Mouse (Mus musculus) spleen, postnatal 4 days (tissue): Measurements from ENCODE around the gene Pheta2.
A peak's percentile ranks its signal among the peaks of the same experiment; 100 is the strongest.

ENCODE experiments used
- DNase-seq, 2 experiments: peaks; one replicate each; pipeline ENCODE4 v3.0.0; 2022; ENCODE audit warnings: low spot score in 2 of 2

The Pheta2 gene

DNA sequence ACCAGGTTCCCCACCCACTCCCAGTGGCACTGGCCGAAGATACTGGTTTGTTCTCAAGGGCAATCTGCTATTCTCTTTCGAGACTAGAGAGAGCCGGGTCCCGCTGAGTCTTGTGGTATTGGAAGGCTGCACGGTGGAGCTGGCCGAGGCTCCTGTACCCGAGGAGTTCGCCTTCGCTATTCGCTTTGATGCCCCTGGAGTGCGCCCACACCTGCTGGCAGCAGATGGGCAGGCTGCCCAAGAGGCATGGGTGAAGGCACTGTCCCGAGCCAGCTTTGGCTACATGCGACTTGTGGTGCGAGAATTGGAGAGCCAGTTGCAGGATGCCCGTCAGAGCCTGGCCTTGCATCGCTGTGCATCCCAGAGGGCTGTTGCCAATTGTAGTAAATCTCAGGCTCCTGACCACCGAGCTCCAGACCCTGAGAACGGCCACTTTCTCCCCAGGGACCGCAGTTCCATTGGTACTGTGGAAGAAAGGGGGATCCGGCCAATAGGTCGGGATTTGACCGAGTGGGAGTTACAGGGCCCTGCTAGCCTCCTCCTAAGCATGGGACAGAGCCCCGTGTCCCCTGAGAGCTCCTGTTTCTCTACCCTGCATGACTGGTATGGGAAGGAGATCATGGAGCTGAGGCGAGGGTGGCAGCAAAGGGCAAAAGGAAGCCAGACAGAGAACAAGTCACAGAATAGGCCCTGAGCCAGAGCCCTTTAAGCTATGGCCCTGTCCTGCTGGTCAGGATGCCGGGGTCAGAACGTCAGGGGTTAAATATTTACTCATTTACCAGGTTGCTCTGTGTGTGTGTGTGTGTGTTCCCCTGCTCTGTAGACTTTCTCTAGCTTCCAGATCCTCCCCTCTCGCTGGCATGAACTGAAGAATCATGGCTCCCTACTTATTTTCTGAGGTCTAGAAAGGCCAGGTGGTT, 4.9 kb downstream of the Pheta2 start:
- DNase-seq, result peak in 1 of 2 experiments; percentile 72

GRCm38 (mm10) chr15:82344971-82345370, 6.2 kb downstream of the Pheta2 start:
- DNase-seq, result peak in 1 of 2 experiments; percentile 60

DNA sequence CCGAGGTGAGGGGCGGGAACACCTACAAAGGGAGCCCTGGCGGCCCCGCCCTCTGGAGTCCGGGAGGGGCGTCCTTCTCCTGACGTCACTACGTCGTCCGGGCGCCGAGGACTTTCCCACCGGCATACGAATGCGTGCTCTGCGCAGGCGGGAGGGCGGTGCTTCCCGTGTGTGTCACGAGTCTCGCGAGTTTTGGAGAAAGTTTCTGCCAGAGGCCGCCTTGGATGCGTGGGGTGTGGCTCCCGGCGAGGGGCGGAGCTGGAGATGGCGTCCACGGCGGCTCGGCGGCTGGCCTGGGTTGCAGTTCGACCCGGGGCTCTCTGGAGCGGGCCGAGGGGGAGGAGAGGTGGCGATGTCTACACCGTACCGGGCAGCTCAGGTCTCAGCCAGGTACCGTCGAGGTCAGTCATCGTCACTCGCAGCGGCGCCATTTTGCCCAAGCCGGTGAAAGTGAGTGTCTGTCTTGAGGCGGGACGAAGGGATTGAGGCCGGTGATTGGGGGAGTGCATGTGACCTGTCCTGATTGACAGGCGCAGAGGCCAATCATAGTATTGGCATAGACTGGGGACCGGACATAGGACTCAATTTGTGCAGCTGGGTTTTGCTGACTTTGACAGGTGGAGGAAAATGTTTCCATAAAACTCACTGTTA, 7.2 kb downstream of the Pheta2 start:
- DNase-seq, result peak; percentile 97 to 98

GRCm38 (mm10) chr15:82346580-82347302, 8.0 kb downstream of the Pheta2 start:
- DNase-seq, result no peak

- no peak for DNase-seq
These were observed 8.5 kb downstream of the Pheta2 start for GRCm38 (mm10) chr15:82347303-82347676.

DNA sequence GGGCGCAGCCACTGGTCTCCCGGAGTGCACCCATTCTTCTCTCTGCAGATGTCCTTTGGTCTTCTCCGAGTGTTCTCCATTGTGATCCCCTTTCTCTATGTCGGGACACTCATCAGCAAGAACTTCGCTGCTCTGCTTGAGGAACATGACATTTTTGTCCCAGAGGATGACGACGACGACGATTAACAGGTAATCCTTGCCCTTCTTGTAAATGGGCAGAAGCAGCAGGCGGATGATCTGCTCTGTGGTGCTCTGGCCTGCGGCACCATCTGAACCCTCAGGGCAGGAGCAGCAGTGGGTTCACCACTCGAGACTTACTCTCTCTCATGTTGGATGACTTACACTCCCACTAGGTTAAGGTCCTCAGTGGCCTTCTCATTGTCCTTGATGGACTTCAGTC, 9.1 kb downstream of the Pheta2 start:
- DNase-seq, result no peak

DNA sequence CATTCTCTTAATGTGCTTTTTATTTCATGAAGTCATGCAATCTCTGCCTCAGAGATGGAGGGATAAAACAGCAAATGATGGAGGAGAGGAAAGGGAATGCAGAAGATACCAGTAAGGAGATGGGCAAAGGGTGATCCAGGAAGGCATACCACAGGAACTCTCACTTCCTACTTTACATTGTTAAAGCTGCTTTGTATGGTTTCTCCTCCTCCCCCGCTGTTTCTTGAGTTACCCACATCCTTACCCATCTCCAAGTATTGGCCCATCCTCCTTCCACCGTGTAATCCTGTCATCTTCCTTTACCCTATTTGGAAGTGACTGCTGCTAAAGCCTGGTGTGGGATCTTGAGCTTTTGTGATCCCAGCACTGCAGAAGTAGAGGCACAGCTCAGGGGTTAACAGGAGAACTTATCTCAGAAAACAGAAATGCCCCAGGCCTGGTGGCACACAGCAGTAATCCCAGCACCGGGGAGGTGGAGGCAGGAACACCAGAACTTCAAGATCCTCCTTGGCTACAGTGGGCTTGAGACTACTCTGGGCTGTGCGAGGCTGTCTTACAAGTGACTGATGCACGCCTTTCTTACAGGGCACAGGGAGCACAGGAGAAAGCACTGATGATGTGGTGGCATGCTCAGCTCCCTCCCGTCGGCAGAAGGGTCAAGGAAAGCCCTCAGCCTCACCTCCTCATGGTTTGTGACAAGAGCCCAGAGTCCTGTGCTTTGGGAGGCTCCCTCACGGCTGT, 9.7 kb downstream of the Pheta2 start:
- no peak for DNase-seq

DNA sequence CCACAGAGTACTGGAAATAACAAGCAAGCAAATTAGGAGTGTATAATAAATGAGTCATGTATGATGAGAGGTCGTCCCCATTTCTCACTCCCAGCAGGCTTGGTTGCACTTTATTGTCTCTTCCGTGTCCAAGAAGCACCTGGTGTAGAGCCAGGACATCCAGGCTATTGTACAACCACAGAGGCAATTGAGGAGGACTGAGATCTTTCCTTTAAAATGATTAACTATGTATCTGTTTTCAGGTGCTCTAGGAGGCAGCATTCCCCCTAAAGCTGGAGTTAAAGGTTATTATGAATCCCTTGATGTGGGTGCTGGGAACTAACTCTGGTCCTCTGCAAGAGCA, 10.2 kb downstream of the Pheta2 start:
- no peak for DNase-seq

- no peak for DNase-seq
These were observed 11.6 kb downstream of the Pheta2 start for GRCm38 (mm10) chr15:82350349-82350748.

DNA sequence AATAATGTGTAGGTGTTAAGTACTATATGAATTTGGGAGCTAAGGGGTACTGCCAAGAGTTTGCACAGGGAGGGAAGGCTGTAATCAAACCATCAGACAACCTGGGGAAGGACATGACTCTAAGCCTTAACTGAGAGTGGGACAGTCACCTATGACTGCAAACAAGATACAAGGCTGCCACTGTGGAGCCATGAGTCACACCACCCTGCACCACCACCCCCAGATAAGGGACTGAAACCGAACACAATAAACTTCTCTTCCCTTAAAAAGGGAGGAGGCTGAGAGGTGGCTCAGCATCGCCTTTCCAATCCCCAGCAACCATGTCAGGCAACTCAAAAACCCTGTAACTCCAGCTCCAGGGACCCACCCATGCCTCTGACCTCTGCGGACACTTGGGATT, 12.7 kb downstream of the Pheta2 start:
- DNase-seq, result no peak

DNA sequence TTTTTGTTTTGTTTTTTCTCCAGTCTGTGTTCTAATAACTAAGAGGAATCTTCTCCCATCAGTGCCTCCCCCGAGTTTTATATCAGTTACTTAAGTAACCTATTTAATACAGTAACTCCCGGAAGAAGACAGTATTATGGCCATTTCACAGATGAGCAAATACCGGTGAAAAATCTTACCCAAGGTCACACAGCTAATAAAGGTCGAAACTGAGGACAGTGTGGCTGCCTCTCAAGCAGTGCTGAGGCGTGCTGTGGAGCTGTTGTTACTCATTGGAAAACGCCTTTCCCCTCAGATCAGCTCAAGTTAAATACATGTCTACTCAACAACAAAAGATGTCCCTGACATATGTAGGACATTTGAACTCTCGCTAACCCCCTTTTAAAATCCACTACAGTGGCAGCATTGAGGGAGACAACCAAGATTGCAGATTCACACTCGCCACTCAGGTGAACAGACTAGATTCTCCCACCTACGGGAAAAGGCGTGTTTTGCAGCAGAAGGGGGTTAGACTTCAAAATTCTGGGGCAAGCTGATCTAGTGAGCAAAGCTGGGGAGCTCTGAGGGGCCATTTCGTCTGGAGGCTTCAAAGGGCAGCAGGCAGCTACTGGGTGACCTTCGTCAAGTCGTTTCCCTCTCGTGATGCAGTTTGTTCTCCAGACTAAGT, 14.5 kb downstream of the Pheta2 start:
- peak; percentile 18 to 71 for DNase-seq

GRCm38 (mm10) chr15:82353745-82354113, 15.0 kb downstream of the Pheta2 start:
- no peak for DNase-seq

GRCm38 (mm10) chr15:82354126-82354945, 15.6 kb downstream of the Pheta2 start, which contains the start of gene Ndufa6:
TSS of gene Ndufa6 (minus strand) at chr15:82354322.
- peak; percentile 98 to 99 for DNase-seq

DNA sequence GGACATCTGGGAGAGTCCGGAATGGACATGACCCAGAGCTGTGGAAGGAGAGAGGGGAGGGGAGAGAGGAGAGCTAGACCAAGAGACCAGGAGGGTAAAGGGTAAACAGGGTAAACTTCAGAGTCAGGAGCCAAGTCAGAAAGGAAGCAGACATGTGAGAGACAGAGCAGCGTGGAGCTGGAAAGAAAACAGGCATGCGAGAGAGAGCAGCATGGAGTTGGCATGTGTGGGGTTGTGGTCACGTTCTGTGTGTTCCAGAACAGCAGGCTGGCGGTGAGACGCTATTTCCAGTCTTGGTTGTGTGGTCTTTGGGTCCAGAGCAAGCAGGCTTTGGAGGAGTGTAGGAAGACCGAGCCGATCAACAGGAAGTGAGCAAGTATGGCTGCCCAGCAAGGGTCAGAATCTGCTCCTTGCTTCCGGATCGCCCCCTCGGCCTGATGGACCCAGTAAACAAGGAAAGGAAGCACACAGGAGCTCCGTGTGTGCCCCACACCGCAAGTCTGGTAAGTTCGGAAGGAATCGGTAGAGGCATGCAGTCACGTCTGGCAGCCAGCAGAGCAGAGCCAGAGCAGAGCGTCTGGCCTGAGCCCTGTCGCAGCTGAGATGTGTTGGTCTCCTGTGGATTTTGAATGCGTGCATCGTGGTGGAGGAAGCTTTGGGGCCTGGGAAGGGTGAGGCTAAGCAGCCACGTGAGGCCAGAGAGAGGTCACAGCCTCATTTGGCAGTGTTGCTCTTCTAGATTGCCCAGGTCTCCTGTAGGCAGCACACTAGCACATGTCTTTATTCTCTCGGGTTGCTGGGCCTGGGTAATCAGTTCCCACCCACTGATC, 19.9 kb downstream of the Pheta2 start:
- no peak for DNase-seq

DNA sequence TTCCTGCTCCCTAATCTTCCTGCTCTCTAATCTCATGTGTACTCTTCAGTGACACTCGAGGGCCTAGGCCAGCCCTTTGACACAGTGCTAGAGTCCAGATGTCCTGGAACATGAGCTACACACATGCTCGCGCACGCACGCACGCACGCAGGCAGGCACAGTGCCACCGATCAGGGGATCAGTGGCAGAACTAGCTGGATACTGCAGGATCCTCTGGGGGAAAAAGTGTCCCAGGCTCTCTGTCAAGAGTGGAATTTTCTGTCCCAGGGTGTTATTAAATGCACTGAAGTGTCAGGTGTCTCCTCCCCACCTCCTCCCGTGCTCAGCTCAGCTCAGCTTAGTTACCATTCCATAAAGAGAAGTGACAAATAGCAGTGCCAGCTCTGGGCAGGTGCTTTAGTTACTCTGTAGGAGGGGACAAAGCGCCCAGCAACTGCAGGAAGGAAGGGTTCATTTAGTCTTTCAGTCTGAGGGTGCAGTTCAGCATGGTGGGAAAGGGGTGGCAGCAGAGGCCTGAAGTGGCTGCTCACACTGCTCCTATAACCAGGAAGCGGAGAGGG, 22.8 kb downstream of the Pheta2 start:
- DNase-seq, result peak in 1 of 2 experiments; percentile 11

- peak in 1 of 2 experiments; percentile 7 for DNase-seq
These were observed 23.5 kb downstream of the Pheta2 start for GRCm38 (mm10) chr15:82362234-82362633.

GRCm38 (mm10) chr15:82363801-82364200, 25.1 kb downstream of the Pheta2 start:
- DNase-seq, result peak in 1 of 2 experiments; percentile 4

- DNase-seq, result peak in 1 of 2 experiments; percentile 4
These were observed 25.8 kb downstream of the Pheta2 start for GRCm38 (mm10) chr15:82364561-82364960.

DNA sequence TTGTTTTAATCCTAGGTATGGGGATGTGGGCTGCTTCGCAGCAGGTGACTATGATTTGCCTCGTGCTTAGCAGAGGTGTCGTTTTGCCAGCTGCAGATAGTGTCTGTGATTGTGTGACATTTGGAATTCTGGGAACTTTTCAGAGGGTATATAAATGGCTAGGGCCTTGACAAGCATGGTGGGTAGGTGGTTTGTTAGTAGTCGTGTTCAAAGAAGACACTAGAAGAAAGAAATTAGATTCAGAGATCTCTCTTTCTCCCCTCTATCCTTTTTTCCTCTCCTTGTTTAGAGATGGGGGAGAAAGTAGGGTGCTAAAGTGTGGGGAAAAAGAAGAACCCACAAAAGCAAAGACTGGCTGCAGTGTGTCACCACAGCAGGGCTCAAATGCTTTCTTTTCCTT, 29.4 kb downstream of the Pheta2 start:
- DNase-seq, result no peak
